ENCODE assay signal across 19 mouse cellular contexts in genomic region chr6:38128115-38128514, GRCm38 (mm10). TPM values are rescaled to one million over a fixed set of nuclear protein-coding genes. Genes with fewer than 3 reads are reported as not detected.
"Had no signal": no experiment of that assay in that cellular context is flagged by ENCODE, and none has a peak within 500 bp of the region (broad histone marks: within the 10 kb centered on the region; RNA-seq: fewer than 3 reads in every experiment).

No protein-coding gene starts in this region.

- DNase-seq: liver; liver, embryonic 13.5 days; liver, postnatal 0 days; lung, postnatal 14 days; right cerebral cortex, postnatal 14 days; thymus, adult 2 months; thymus, postnatal 25 days had no signal

- H3K9me3 ChIP-seq: intestine, embryonic 15.5 days; liver, embryonic 13.5 days; midbrain, embryonic 13.5 days; stomach, embryonic 15.5 days had no signal

- H3K4me2 ChIP-seq: intestine, embryonic 15.5 days; limb, embryonic 12.5 days; liver, embryonic 13.5 days; midbrain, embryonic 13.5 days; stomach, embryonic 15.5 days had no signal

- H3K9ac ChIP-seq: intestine, embryonic 15.5 days; limb, embryonic 12.5 days; liver, embryonic 13.5 days; liver, postnatal 0 days; midbrain, embryonic 13.5 days; stomach, embryonic 15.5 days had no signal

- H3K36me3 ChIP-seq: intestine, embryonic 15.5 days; liver, embryonic 13.5 days had no signal

- ATAC-seq: intestine, embryonic 15.5 days; liver, postnatal 0 days; midbrain, embryonic 13.5 days had no signal

- H3K4me3 ChIP-seq: intestine, embryonic 15.5 days; limb, embryonic 12.5 days; liver, embryonic 13.5 days; midbrain, embryonic 13.5 days; stomach, embryonic 15.5 days had no signal

- H3K4me1 ChIP-seq: intestine, embryonic 15.5 days; midbrain, embryonic 13.5 days; stomach, embryonic 15.5 days had no signal

- H3K27me3 ChIP-seq: intestine, embryonic 15.5 days; limb, embryonic 12.5 days; liver, embryonic 13.5 days; midbrain, embryonic 13.5 days; stomach, embryonic 15.5 days had no signal

- H3K27ac ChIP-seq: intestine, embryonic 15.5 days; limb, embryonic 12.5 days; liver, embryonic 13.5 days; midbrain, embryonic 13.5 days; stomach, embryonic 15.5 days had no signal

RNA-seq across cellular contexts. Expression of gene Atp6v0a4, which starts 3.7 kb away (rescaled TPM):
- total RNA-seq: megakaryocyte progenitor cell, adult 5-6 weeks had no signal
- polyA plus RNA-seq: limb, embryonic 12.5 days had no signal

RNA-seq across cellular contexts. Expression of gene Tmem213, which starts 19.1 kb away (rescaled TPM):
- total RNA-seq: layer of hippocampus, adult 8-10 months; left cerebral cortex, postnatal 36 days; megakaryocyte progenitor cell, adult 5-6 weeks; midbrain, postnatal 0 days had no signal
- polyA plus RNA-seq: intestine, embryonic 15.5 days; liver, embryonic 13.5 days; liver, postnatal 0 days; neural tube, embryonic 14.5 days; spleen, adult 2 months; testis, adult 2 months; urinary bladder, adult 2 months had no signal
